Mouse (Mus musculus) hindbrain, postnatal 0 days (tissue): ENCODE data around the gene Zbtb1. TPM values are rescaled to one million over a fixed set of nuclear protein-coding genes. Genes with fewer than 3 reads are reported as not detected.

Source experiments
- ATAC-seq: fragments of 200-750 bp; cut with Nextera tagmentation; 2 replicates; pipeline ENCODE4 v1.8.0; 2017; ENCODE audit warnings: mild to moderate bottlenecking, moderate TSS enrichment, moderate library complexity
- DNase-seq: peaks from one replicate; pipeline ENCODE4 v3.0.0-alpha.2; 2015; ENCODE audit warnings: low spot score
- H3K27ac ChIP-seq: fragments of 300-500 bp; sonication (generic); 2 replicates; pipeline ENCODE4 v1.5.1; 2014; ENCODE audit warnings: mild to moderate bottlenecking
- H3K27me3 ChIP-seq: fragments of 300-500 bp; sonication (generic); 2 replicates; pipeline ENCODE4 v1.6.1; 2014; ENCODE audit warnings: low read length, mixed read lengths; ENCODE audit not compliant: insufficient read depth
- H3K36me3 ChIP-seq: fragments of 300-500 bp; sonication (generic); 2 replicates; pipeline ENCODE4 v1.6.1; 2014; ENCODE audit warnings: low read length, mixed read lengths; ENCODE audit not compliant: insufficient read depth
- H3K4me1 ChIP-seq: fragments of 300-500 bp; sonication (generic); 2 replicates; pipeline ENCODE4 v1.6.1; 2014; ENCODE audit warnings: antibody characterized with exemption, low read length, mixed read lengths; ENCODE audit not compliant: insufficient read depth
- H3K4me2 ChIP-seq: fragments of 300-500 bp; sonication (generic); 2 replicates; pipeline ENCODE4 v1.6.1; 2014; ENCODE audit warnings: low read depth, mild to moderate bottlenecking, low read length, moderate library complexity, mixed read lengths
- H3K4me3 ChIP-seq: fragments of 300-500 bp; sonication (generic); 2 replicates; pipeline ENCODE4 v1.5.1; 2014; ENCODE audit warnings: low read length
- H3K9ac ChIP-seq: fragments of 300-500 bp; sonication (generic); replicated peaks from 2 replicates; pipeline ENCODE4 v1.6.1; 2014; ENCODE audit warnings: mild to moderate bottlenecking, low read length, moderate library complexity, mixed read lengths
- H3K9me3 ChIP-seq: fragments of 300-500 bp; sonication (generic); 2 replicates; pipeline ENCODE4 v1.6.1; 2016; ENCODE audit warnings: low read length, mixed read lengths
- CTCF ChIP-seq: IDR thresholded peaks from 2 replicates; pipeline ENCODE4 v1.5.1; 2016; ENCODE audit warnings: antibody characterized with exemption, control low read depth, low read depth
- WGBS: fragments of 180-500 bp; shearing (Covaris S2); extraction: QIAGEN DNeasy Blood & Tissue Kit; methylation state at CpG from one replicate; pipeline ENCODE4 v1.1.7; 2014; 5-methylcytosine and 5-hydroxymethylcytosine counted together
- polyA plus RNA-seq: library from polyadenylated mRNA; unstranded; fragments of >200 nt; fragmentation: Nextera tagmentation; extraction: Ambion mirVana; gene quantifications from 2 replicates; pipeline ENCODE4 v1.2.1, GENCODE M21; 2015
- total RNA-seq: library from RNA; depleted of rRNA; stranded (reverse); fragments of >200 nt; gene quantifications from 2 replicates; pipeline ENCODE4 v1.2.3, GENCODE M21; 2014

Gene Zbtb1
- total and polyA plus RNA-seq, 2 experiments from 2014 or later, result 3.1 to 3.3 TPM

GRCm38 (mm10) chr12:76335641-76336040, 34.4 kb upstream of the Zbtb1 start:
- DNase-seq (no peak), ATAC-seq (no peak)
- Histone ChIP-seq H3K9me3 (no peaks in the 10 kb centered on the region), H3K4me2 (no peak overlapping the region), H3K36me3 (no peaks in the 10 kb centered on the region), H3K4me1 (no peaks in the 10 kb centered on the region), H3K27me3 (no peaks in the 10 kb centered on the region), H3K27ac (no peak overlapping the region), H3K4me3 (no peak overlapping the region), H3K9ac (no peak overlapping the region)
- WGBS, result 83% methylated on average over 5 of the region's 5 CpGs
- TF ChIP-seq CTCF, result no peak

DNA sequence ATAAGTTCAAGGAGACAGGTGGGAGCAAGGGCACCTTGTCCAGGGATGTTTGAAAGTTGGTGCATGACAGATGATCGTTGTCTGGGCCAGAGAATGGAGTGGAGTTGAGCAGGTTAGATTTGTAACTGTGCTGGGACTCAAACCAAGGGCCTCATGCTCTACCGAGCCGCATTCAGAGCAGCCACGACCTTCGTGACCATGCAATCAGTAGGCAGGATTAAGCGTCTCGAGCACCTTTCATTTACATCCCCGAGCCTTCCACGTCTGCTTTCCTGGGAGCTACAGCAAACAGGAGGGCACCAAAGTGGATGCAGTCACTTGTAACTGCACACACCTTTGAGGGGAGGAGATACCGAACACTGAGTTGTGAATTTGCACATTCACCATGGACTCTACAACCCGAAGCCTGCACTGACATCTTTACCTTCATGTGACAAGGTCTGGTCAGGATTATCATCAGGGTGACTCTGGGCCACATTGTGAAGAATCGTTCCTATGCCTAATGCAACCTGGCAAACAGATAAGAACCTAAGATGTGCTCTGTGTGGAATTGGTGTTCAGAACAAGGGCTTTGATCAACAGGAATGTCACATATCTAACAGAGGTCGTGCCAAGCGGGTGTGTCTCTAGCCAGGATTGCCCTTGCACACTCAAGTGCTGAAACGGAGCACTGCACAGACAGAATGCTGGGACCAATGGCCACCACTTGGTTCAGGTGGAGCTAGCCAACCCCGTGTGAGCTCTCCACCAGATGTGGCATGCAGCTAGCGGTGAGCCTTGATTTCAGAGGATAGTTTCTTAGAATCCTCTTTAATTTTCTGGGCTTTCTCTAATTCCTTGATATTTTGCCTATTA, 33.7 kb upstream of the Zbtb1 start:
- no peak for TF ChIP-seq CTCF
- 81% methylated on average over 17 of the region's 17 CpGs for WGBS
- no peaks in the 10 kb centered on the region for H3K9me3 ChIP-seq

GRCm38 (mm10) chr12:76341080-76341479, 29.0 kb upstream of the Zbtb1 start:
- Histone ChIP-seq H3K4me3 (no peak overlapping the region), H3K9me3 (no peaks in the 10 kb centered on the region), H3K4me1 (no peaks in the 10 kb centered on the region), H3K27me3 (no peaks in the 10 kb centered on the region), H3K4me2 (no peak overlapping the region), H3K27ac (no peak overlapping the region), H3K9ac (no peak overlapping the region), H3K36me3 (no peaks in the 10 kb centered on the region)
- ATAC-seq (peak; percentile 51; the same call in 1 of the 2 replicates), DNase-seq (peak; percentile 82)
- TF ChIP-seq CTCF, result peak; percentile 81
- WGBS, result 5% methylated on average over 4 of the region's 4 CpGs

More for the DNA sequence above, 33.7 kb upstream of the Zbtb1 start:
- Histone ChIP-seq H3K9ac (no peak overlapping the region), H3K4me3 (no peak overlapping the region), H3K4me2 (no peak overlapping the region), H3K27ac (no peak overlapping the region), H3K4me1 (no peaks in the 10 kb centered on the region), H3K36me3 (no peaks in the 10 kb centered on the region), H3K27me3 (no peaks in the 10 kb centered on the region)
- DNase-seq (no peak), ATAC-seq (no peak)

DNA sequence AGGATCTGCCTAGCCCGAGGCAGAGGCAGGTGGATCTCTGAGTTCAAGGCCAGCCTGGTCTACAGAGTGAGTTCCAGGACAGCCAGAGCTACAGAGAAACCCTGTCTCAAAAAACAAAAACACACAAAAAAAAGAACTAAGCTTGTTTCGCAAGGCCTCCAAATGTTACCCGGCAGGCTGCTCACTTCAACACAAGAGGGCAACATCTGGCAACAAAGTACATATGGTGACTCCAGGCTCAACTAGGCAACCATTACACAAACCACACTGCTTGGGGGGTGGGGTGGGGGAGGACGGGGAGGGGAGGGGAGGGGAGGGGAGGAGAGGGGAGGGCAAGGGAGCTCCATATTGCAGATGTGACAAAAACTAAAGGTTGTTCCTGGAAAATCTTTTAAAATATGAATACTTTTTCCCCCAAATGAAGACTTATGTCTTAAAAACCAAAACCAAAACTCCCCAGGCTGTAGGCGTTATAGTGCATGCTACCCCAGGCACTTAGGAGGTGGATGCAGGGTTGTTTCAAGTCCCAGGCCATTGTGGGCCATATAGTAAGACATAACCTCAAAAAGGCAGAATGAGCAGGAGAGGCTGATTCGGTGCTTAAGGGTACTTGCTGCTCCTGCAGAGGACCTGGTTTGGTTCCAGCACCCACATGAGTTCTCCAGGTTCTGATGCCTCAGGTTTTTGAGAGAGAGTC, 24.2 kb upstream of the Zbtb1 start:
- Histone ChIP-seq H3K4me3 (no peak overlapping the region), H3K27me3 (no peaks in the 10 kb centered on the region), H3K9ac (no peak overlapping the region), H3K4me1 (no peaks in the 10 kb centered on the region), H3K27ac (no peak overlapping the region), H3K4me2 (no peak overlapping the region), H3K9me3 (no peaks in the 10 kb centered on the region), H3K36me3 (peaks cover 10% of the 10 kb centered on the region; the same call in 1 of the 2 replicates)
- 94% methylated on average over 5 of the region's 6 CpGs for WGBS
- TF ChIP-seq CTCF, result peak; percentile 41
- peak; percentile 39 for DNase-seq
- no peak for ATAC-seq

- WGBS, result 85% methylated on average over 8 of the region's 8 CpGs
- TF ChIP-seq CTCF, result no peak
- no peaks in the 10 kb centered on the region for H3K27me3 ChIP-seq
- no peaks in the 10 kb centered on the region for H3K9me3 ChIP-seq
- peaks cover 18% of the 10 kb centered on the region; the same call in 1 of the 2 replicates for H3K36me3 ChIP-seq
- ATAC-seq, result no peak
- H3K4me2 ChIP-seq, result no peak overlapping the region
- no peak overlapping the region for H3K4me3 ChIP-seq
- DNase-seq, result no peak
- no peaks in the 10 kb centered on the region for H3K4me1 ChIP-seq
- H3K27ac ChIP-seq, result no peak overlapping the region
- H3K9ac ChIP-seq, result no peak overlapping the region
Observed at GRCm38 (mm10) chr12:76349680-76350220, 20.3 kb upstream of the Zbtb1 start.

- no peaks in the 10 kb centered on the region for H3K27me3 ChIP-seq
- TF ChIP-seq CTCF, result no peak
- H3K27ac ChIP-seq, result no peak overlapping the region
- H3K4me2 ChIP-seq, result no peak overlapping the region
- H3K4me1 ChIP-seq, result no peaks in the 10 kb centered on the region
- 38% methylated on average over 1 of the region's 1 CpGs for WGBS
- H3K36me3 ChIP-seq, result no peaks in the 10 kb centered on the region
- no peak for ATAC-seq
- H3K4me3 ChIP-seq, result no peak overlapping the region
- no peak overlapping the region for H3K9ac ChIP-seq
- DNase-seq, result no peak
- no peaks in the 10 kb centered on the region for H3K9me3 ChIP-seq
Observed at GRCm38 (mm10) chr12:76360868-76361267, 9.2 kb upstream of the Zbtb1 start.
